Mouse (Mus musculus): ENCODE results near the gene Arpc5.

DNA sequence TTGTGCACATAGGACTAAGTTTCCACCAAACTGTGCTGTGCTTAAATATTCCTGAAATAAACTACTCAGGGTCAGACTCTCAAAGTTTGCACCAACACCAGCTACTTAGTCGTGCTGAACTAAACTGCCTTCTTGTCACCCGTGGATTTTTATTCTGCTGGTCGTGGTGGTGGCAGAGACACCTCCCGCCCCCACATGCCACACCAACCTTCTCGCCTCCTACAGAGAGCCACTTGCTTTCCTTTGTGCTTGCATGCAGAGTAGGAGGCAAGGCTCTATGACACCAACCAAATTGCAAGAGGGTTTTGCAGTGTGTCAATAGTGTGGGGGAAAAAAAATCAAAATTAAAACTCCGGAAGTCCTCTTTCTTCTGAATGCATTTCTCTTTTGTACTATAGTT lies 53.2 kb downstream of the Arpc5 start:
- TF ChIP-seq CTCF (IDR thresholded peaks at IDR 0.05; ENCODE audit: borderline replicate concordance, control insufficient read depth, extremely low read depth, insufficient read depth, low read length, poor library complexity) (no peak), POLR2A (IDR thresholded peaks at IDR 0.05; ENCODE audit: control insufficient read depth, extremely low read depth, insufficient read depth, low read length, poor library complexity) (no peak)

Data from thymus, adult 2 months (tissue).